Mouse (Mus musculus): ENCODE measurements around the gene Cmtm3. TPM values are rescaled to one million over a fixed set of nuclear protein-coding genes. Genes with fewer than 3 reads are reported as not detected.
A peak's percentile ranks its signal among the peaks of the same experiment; 100 is the strongest.

Gene Cmtm3
- total RNA-seq, 2 experiments from 2014 or later, result 50.4 to 85.6 TPM

DNA sequence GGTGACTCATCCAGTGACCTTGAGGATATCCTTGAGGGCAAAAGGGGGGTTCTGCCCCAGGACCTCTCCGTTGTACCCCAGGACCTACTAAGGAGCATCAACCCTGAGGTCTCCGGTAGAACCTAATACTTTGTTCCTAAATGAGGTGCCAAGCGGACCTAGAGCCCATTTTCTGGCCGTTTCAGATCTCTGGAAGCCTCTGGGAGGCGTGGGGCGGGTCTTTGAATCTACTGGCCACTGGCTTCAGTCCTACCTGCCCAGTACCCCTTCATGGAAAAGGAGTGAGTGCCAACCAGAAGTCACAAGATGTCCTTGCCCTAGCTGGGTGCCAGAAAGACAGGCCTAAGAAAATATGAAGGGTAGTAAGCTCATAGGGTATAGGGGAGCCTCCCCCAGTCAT, 2.5 kb downstream of the Cmtm3 start:
- ATAC-seq (ENCODE audit: poor library complexity, severe bottlenecking), result no peak

DNA sequence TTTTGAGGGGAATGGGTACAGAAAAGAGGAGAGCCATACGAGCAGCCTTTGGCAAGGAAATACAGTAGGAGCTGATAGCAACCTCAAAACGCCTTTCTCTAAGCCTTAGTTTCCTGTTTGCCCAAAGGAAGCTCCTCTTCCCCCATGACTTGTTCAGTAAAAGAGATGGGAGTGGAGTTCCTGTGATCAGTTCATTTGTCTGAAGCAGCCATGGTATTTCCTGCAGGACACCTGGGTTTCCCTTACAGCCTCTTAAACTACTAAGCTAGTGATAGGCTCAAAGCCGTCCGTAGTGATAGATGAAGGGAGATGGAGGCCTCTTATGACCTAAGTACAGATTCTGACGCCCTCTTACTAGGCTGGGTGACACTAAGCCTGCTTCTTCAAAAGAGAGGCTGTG, 3.2 kb downstream of the Cmtm3 start:
- no peak for ATAC-seq (ENCODE audit: poor library complexity, severe bottlenecking)

DNA sequence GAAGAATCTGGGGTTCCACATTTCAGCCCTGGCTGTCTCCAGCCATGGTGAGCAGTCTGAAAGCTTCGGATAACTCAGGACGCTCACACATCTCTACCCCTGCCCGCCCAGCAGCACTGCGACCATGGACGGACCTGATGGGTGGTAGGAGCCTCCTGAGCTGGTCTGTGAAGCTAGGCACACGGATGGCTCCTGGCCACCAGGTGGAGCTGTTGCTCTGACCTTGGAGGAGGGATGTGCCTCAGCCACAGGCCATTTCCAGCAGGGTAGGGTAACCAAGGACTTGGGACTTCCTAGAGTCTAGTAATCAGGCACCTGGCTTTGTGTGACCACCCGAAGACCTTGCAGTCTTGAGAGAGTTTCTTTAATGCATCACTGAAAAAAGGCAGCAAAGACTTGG, 4.7 kb downstream of the Cmtm3 start:
- ATAC-seq (ENCODE audit: poor library complexity, severe bottlenecking), result peak; percentile 50

DNA sequence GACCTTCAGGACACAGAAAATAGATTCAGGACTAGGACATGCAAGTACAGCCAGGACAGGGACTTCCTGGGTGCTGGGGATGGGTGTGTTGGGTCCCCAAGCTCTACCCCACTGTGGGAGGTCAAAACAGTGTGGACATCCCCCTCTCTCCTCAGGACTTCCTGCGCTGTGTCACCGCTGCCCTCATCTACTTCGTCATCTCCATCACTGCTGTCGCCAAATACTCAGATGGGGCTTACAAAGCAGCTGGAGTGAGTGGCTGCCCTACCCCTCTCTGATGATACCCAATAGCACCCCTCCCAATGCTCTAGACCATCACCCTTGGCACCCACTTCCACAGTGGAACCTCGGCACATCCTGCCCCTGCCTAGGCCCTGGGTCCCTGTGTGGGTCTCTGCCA, 5.4 kb downstream of the Cmtm3 start:
- ATAC-seq (ENCODE audit: poor library complexity, severe bottlenecking), result no peak

DNA sequence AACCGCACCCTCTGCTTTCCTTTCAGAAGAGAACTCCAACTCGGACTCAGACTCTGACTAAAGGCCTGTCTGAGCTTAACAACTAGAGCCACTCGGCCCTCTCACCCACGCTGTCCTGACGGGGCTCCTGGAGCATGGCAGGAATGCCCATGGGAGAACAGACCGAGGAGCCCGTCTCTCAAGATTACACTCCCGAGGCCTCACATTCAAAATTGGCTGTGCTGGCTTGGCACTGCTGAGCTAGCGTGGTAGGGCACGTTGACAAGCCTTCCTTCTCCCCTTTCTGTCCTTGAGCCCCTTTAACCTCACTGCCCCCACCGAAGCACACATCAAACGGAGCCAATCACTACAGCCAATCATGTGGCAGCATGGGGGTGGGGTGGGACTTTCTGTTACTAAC, 7.5 kb downstream of the Cmtm3 start:
- no peak for ATAC-seq (ENCODE audit: poor library complexity, severe bottlenecking)

DNA sequence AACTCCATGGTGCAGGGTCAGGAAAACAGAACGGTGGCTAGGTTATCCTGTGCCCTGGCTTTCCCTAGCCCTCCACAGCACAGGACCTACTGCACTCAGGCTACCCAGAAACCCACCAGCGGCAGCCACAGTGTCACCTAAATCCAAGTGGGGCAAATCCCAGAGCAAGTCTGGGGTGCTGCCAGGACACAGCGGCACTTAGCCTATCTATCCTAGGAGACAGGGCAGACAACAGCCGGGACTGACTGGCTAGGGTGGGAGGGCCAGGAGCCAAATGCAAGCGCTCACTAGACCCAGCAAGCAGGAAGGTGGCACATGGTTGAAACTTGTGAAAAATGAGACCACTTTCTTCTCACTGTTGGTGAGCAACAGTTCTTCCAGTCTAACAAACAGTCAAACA, 9.8 kb downstream of the Cmtm3 start:
- no peak for ATAC-seq (ENCODE audit: poor library complexity, severe bottlenecking)

DNA sequence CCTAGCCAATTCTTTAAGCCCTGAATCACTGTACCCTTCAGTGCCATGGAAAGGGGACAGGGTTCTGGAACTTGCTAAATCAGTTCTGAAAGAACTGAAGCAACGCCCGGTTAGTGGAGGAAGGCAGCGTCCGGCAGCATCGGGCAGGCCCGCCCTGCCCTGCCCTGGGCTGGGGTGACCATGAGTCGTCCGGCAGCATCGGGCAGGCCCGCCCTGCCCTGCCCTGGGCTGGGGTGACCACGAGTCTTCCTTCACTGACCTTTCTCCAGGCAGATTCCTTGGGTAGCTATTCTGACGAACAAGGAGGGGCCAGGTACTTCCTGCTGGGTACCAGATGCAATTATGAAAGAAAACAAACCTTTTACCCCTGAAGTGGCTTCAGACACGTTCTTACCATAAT, 10.8 kb downstream of the Cmtm3 start:
- no peak for ATAC-seq (ENCODE audit: poor library complexity, severe bottlenecking)

DNA sequence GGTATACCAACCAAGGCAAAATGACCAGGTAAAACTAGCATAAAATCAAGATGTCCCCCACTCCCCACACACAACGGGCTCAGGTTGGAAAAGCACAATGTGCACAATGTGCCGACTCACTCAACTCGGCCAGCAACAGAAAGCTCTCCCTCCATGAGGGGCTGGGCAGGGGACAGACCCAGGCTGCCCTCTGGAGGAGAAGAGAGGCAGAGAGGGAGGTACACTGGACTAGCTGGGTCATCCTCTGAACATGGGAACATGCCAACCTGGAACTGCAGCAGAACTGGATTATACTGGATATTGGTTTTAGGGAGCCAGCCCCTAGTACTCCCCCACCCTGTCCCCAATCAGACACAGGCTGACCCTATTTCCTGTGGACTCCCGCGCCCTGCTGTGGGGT, 14.0 kb downstream of the Cmtm3 start:
- 0 out of 2 replicates have a peak, but pooled peaks have one; percentile 33 for ATAC-seq (ENCODE audit: poor library complexity, severe bottlenecking)

DNA sequence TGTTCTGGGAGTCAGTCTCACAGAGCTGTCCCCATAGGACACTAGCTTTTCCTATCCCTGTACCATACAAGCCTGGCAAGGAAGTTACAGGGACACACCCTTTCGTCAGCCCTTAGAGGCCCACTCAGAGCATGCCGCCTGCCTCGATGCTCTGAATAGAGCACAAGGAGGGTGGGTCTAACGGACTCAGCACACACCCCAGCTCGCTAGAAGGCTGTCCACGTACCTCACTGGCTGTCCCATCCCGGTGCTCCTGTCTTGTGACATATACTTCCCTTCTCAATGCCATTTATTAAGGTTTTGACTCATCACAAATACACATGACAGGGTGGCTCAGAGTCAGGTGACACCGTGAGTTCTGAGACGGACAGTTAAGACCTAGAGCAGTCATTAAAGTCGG, 15.3 kb downstream of the Cmtm3 start:
- no peak for ATAC-seq (ENCODE audit: poor library complexity, severe bottlenecking)

DNA sequence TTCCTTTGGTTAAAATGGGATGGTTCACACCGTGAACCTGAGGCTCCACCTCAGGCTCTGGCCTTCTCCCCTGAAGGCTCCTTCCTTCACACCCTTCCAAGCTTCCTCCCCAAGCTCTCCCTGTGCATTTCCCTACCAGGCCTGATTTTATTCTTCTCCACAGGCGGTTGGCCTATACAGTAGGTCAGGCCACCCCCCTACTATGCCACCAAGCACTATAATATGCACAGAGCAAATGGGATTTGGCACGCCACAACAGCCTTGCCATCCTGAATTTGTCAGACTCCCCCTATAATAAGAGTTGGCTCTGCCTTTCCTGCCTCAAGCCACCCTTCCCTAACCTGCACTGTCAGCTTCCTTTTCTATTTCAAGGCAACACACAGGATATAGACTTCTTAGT, 19.4 kb downstream of the Cmtm3 start:
- no peak for ATAC-seq (ENCODE audit: poor library complexity, severe bottlenecking)

DNA sequence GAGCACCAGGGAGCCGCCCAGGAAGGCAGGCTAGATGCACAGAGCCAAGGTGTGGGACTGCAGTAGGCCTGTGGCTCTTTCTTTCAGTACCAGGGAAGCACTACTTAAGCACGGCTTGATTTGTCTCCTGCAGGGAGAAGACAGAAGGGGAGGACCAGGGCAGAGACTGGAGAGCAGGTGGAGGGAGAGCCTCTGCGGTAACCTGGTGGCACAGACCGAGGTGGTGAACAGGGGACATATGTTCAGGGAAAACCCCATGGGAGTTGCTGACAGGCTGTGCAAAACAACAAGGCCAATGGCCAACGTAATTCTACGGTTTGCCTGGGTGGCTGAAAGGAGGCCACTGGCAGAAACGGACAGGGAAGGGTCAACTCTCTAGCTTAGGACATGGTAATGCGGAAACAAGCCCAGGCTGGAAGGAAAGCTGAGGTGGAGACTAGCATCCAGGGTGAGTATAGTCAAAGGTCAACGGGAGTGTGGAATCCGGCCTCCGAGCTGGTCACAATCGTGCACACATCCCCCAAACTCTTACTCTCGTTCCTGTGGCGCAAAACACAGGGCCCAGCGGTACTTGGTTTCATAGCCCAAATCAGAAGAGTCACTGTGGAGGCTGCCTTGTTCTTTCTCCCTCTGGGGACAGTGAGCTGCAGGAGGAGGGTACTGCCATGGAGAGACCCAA, 20.7 kb downstream of the Cmtm3 start:
- no peak for ATAC-seq (ENCODE audit: poor library complexity, severe bottlenecking)

DNA sequence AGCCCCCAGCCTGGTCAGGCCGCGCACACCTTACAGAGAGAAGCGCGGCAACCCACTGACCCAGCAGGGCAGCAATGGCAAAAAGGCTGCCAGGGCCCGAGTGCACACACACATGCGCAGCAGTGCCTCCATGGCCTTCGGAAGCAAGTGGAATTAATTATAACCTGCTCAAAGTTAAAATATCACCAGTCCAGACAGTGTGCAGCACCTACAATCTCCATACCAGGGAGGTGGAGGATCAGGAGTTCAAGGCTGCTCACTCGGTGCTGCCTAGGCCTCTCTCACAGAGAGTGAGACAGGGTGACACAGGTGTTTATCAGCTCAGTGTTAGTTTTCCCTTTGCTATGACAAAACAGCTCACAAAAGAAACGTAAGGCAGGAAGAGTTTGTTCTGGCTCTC, 26.5 kb downstream of the Cmtm3 start:
- no peak for ATAC-seq (ENCODE audit: poor library complexity, severe bottlenecking)

DNA sequence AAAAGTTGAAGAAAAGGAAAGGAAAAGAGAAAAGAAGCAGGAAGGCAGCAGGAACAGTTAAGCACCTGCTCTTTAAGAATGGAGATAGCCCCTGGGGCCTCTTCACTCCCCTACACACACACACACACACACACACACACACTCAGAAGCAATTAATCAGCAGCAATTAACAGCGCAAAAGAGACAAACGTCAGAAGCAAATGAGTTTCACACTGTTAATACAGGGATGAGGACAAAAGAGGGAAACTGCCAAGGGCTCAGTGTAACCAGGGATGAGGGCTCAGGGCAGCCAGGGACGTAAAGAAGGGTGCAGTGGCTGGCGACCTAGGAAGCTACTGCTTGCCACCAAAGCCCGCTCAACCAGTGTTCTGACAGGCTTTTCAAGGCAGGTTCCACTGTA, 28.2 kb downstream of the Cmtm3 start:
- no peak for ATAC-seq (ENCODE audit: poor library complexity, severe bottlenecking)

DNA sequence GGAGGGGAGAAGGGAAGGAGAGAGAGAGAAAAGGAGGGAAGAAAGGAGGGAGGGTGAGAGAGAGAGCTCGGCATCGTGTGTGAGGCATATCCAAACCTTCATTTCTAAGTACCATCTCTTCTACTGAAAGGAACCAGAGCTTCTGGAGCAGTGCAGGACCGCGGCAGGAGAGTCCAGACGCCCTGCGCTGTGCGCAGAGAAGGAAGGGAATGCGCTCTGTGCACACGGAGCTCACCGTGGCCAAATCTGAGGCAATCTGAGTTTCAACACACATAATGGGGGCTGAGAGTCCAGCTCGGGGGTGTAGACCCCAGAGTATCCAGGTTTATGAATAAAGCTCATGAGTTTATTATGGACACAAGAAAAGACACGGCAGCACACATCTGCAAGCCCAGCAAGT, 30.4 kb downstream of the Cmtm3 start:
- ATAC-seq (ENCODE audit: poor library complexity, severe bottlenecking), result no peak

DNA sequence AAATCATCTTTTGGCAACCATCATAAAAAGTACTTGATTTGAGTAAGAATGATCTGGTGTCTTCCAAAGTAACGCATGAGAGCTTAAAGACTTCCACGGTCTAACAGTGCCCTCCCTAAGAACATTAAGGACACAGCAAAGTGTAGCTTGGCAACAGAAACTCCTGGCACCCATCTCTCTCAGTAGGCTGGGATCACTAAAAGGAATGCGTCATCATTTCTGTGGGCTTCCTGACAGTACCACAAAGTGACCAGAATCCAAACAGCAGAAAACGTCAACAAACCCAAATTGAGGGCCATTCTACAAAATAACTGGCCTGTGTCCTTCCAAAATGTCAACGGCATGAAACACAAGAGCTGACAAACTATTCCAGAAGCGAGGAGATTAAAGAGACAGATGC, 30.9 kb downstream of the Cmtm3 start:
- ATAC-seq (ENCODE audit: poor library complexity, severe bottlenecking), result no peak

DNA sequence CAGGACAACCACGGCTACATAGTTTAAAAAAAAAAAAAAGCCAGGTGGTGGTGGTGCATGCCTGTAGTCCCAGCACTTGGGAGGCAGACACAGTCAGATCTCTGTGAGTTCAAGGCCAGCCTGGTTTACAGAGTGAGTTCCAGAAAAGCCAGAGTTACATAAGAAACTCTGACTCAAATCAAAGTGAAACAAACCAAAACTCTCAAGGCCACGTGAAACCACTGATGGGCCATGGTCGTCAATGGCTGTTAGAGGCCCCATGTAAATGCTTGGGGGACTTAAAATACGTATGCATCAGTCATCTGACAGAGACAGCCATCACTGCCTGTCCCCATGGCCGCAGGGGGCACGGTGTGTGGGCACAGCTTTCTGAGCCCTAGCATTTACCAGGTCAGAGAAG, 31.9 kb downstream of the Cmtm3 start:
- no peak for ATAC-seq (ENCODE audit: poor library complexity, severe bottlenecking)

DNA sequence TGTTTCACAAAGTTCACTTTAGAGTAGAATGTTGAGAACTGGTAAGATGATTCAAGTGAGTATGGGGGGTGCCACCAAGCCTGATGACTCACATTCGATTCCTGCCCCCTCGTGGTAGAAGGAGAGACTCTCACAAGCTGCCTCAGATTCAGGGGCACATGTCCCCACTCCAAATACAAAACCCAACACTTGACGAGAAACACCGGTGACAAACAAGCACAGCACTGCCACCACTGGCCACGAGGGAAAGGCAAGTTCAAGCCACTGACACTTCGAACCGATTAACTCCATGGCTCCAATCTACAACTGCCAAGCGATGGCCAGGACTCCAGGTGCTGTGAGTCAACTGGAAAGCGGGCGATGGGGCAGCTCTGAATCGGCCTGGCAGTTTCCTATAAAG, 34.6 kb downstream of the Cmtm3 start:
- 0 out of 2 replicates have a peak, but pooled peaks have one; percentile 22 for ATAC-seq (ENCODE audit: poor library complexity, severe bottlenecking)

DNA sequence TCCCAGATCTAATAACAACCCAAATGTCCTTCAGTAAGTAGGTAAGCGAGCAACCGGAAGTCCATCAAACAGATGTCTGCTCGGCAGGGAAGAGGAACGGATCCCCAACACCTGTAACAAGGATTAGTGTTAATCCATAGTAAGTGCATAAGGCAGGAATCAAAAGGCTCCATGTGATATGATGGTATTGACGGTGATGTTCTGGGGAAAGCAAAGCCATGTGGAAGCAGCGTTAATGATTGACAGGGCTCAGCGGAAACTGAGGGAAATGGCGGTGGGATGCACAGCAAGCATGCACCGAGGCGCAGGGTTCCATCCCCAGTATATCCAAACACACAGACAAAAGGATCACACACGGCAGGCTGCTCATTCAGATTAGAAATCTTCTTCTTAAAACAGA, 35.1 kb downstream of the Cmtm3 start:
- ATAC-seq (ENCODE audit: poor library complexity, severe bottlenecking), result no peak

DNA sequence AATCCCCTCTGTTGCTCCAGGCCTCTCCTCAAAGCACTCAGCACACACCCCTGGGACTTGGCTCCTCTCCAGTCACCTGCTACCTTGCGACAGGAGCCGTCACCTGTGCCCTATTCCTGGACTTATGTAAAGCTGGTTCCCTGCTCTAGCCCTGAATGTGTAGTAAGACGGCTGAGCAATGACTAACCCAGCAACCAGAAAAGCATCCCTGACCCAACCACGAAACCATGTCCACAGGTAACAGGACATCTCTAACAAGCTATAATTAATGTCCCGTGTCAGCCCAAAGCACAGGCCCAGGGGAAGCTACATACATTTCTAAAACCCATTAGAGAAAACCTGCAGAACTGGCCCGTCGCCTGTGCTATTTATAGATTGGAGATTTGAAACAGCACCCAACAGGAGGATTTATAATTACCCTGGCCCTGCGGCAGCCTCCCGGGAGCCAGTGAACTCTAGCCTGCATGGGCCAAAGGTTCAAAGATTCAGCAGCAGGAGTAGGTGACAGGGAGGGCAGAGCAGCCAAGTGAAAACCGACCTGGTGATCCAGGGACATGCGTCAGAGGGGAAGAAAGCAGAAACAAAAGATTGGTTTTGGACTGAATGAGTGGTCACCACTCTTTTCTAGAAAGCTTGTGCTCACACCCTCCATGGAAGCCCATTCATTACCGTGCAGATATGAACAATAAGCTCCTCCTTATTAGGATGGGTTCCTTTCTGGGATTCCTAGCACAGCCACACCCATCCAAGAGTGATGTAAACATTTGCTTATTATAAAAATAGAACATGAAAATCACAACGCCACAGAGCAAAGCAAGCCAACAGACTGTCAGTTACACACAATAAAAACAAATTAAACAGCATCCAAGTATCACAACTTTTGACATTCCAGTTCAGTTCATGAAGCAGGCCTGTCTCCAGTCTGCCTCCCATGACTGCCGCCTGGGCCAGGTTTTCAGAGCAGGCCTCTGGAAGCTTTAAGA, 35.9 kb downstream of the Cmtm3 start:
- no peak for ATAC-seq (ENCODE audit: poor library complexity, severe bottlenecking)

DNA sequence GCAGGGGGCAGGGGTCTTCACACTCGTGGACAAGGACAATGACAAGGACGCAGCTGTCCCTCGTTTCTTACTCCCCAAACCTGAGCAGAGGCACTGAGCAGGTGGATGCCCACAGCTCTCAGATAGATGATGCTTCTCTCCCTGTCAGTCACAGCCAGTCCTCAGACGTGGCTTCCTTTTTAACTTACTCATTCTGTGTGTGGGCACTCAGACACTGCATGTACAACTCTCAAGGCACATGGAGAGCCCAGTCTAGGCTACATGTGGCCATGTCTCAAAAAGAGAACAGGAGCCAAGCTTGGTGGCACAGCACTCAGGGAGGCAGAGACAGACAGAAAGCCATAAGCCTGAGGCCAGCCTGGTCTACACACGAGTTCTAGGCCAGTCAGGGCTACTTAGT, 36.7 kb downstream of the Cmtm3 start:
- no peak for ATAC-seq (ENCODE audit: poor library complexity, severe bottlenecking)

DNA sequence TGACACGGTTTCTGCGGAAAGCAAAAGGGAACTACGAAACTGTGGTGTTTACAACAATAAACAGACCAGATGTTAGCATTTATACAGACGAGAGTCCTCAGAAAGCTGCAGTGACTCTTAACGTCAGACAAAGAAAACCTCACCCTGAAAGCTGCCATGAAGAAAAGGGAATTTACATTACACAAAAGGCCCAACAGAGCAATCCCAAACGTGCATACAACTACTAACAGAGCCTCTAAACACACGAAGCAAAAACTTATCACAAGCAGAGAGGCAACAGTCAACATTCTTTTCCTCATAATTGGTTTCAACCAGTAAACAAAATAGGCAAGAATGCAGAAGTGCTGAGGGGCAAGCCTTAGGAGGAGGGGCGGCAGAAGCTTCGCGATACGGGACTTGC, 37.5 kb downstream of the Cmtm3 start:
- ATAC-seq (ENCODE audit: poor library complexity, severe bottlenecking), result no peak

DNA sequence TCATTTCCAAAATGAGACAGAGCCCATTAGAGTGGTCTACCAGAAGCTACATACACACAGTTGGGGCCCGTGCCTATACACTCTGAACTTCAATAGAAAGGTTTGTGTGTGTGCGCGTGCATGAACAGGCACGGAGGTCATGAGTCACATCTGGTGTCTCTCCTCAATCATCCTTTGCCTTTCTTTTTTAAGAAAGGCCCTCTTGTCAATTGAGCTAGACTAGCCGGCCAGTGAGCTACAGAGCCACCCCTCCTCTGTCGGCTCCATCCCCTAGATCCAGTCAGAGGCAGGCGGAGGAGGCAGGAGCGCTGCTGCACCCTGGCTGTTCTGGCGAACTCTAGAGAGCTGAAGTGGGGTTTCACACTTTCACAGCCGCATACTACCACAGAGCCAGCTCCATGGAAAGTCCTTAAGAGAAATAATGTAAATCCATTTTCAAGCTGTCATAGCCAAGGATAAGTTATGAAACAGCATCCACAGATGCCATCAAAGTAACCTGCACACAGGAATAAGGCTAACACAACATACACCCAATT, 40.2 kb downstream of the Cmtm3 start:
- no peak for ATAC-seq (ENCODE audit: poor library complexity, severe bottlenecking)
